Mouse (Mus musculus) lung, postnatal 4 days (tissue): Measurements from ENCODE around the gene Fxyd1.

Experiments
- DNase-seq, 2 experiments: peaks; one replicate each; pipeline ENCODE4 v3.0.0; 2021

Fxyd1 gene

DNA sequence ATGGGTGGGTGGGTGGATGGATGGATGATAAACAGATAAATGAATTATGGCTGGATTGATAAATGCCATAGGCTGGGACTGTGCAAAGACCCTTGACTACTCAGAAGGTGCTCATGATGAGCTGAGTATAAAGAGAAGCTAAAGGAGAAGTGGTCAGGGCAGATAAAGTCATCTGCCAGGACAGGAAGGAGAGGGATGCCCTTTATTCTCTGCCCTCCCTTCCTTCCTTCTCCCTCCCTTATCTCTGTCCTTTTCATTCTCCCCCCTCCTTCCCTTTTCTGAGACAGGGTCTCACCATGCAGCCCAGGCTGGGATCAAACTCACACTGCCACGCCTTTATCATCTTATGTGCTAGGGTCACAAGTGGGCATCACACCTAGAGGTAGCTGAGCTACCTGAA, 49.2 kb downstream of the Fxyd1 start:
- no peak for DNase-seq

DNA sequence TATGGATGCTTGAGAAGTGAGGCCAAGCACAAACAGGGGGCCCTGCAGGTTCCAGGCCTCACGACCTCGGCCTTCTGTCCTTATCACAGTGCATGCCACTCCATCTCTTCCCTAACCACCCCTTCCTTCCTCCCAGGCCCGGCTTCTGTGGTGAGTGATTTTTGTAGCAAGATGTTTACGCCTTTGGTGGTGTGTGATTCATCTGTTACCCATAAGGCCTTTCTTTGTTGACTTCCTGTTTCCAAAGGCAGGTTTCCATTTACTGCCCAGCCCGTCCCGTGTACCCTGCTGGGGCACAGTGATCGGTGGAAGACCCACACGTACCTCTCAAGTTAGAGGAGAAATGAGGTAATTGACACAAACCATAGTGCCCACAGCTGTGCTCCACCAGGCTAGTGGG, 54.3 kb downstream of the Fxyd1 start:
- DNase-seq, result peak; percentile 70 to 73
